Mouse (Mus musculus): ENCODE data around the gene Hist1h2bf. TPM values are rescaled to one million over a fixed set of nuclear protein-coding genes. Genes with fewer than 3 reads are reported as not detected.
"Not testable (repeated sequence)": the region's sequence is repeated elsewhere in the genome, so short reads cannot be mapped to it uniquely, and the experiment has no call there.

The Hist1h2bf gene
- polyA plus RNA-seq, 1 experiment from 2014 or later, result 2.0 TPM

- Histone ChIP-seq H3K4me3 (no peak overlapping the region), H3K27me3 (replicated peaks) (no peaks in the 10 kb centered on the region), H3K27ac (ENCODE audit: poor library complexity, severe bottlenecking) (no peak overlapping the region), H3K36me3 (no peaks in the 10 kb centered on the region), H3K4me2 (no peak overlapping the region), H3K9ac (no peak overlapping the region), H3K9me3 (replicated peaks) (no peaks in the 10 kb centered on the region), H3K4me1 (replicated peaks) (peaks cover 19% of the 10 kb centered on the region)
- ATAC-seq (ENCODE audit: insufficient number of reproducible peaks, low FRiP score), result no peak
- WGBS, result 84% methylated on average over 5 of the region's 5 CpGs
Measured at GRCm38 (mm10) chr13:23538249-23538648, 35.7 kb downstream of the Hist1h2bf start.

- Histone ChIP-seq H3K27ac (ENCODE audit: poor library complexity, severe bottlenecking) (no peak overlapping the region), H3K4me1 (replicated peaks) (peaks cover 25% of the 10 kb centered on the region), H3K4me2 (peak overlapping the region; percentile 36; the same call in 1 of the 2 replicates), H3K36me3 (no peaks in the 10 kb centered on the region), H3K9me3 (replicated peaks) (no peaks in the 10 kb centered on the region), H3K4me3 (no peak overlapping the region), H3K27me3 (replicated peaks) (no peaks in the 10 kb centered on the region), H3K9ac (no peak overlapping the region)
- WGBS, result 78% methylated on average over 3 of the region's 3 CpGs
- no peak for ATAC-seq (ENCODE audit: insufficient number of reproducible peaks, low FRiP score)
Measured at GRCm38 (mm10) chr13:23537006-23537710, 36.8 kb downstream of the Hist1h2bf start.

- Histone ChIP-seq H3K4me2 (peak overlapping the region; percentile 68), H3K4me1 (replicated peaks) (peaks cover 24% of the 10 kb centered on the region), H3K36me3 (no peaks in the 10 kb centered on the region), H3K9ac (peak overlapping the region; percentile 70), H3K27me3 (replicated peaks) (no peaks in the 10 kb centered on the region), H3K4me3 (peak overlapping the region; percentile 43), H3K27ac (ENCODE audit: poor library complexity, severe bottlenecking) (peak overlapping the region; percentile 51; the same call in 1 of the 2 replicates), H3K9me3 (replicated peaks) (no peaks in the 10 kb centered on the region)
- 25% methylated on average over 7 of the region's 7 CpGs for WGBS
- no peak for ATAC-seq (ENCODE audit: insufficient number of reproducible peaks, low FRiP score)
Measured at GRCm38 (mm10) chr13:23536076-23536822, 37.7 kb downstream of the Hist1h2bf start.

- Histone ChIP-seq H3K27ac (ENCODE audit: poor library complexity, severe bottlenecking) (peak within 1 kb of the TSS; percentile 86), H3K4me3 (peak within 1 kb of the TSS; percentile 63), H3K4me1 (replicated peaks) (peaks cover 24% of the 10 kb centered on the region), H3K4me2 (peak within 1 kb of the TSS; percentile 80), H3K9ac (peak within 1 kb of the TSS; percentile 76)
- H3K9me3 ChIP-seq (replicated peaks); H3K36me3 ChIP-seq; H3K27me3 ChIP-seq (replicated peaks): not testable (repeated sequence)
- WGBS, result under 1% methylated on average over 50 of the region's 62 CpGs
- ATAC-seq (ENCODE audit: insufficient number of reproducible peaks, low FRiP score), result peak; percentile 88
Measured at GRCm38 (mm10) chr13:23535137-23536075, 38.6 kb downstream of the Hist1h2bf start, which contains the start of gene Hist1h3g. Gene Hist1h3g (plus strand): TSS chr13:23535422.

GRCm38 (mm10) chr13:23534368-23535131 is 39.4 kb downstream of the Hist1h2bf start:
- no peaks in the 10 kb centered on the region for H3K9me3 ChIP-seq (replicated peaks)
- H3K27me3 ChIP-seq (replicated peaks), result no peaks in the 10 kb centered on the region
- no peak for ATAC-seq (ENCODE audit: insufficient number of reproducible peaks, low FRiP score)
- peak overlapping the region; percentile 80 for H3K4me2 ChIP-seq
- WGBS, result 2% methylated on average over 15 of the region's 15 CpGs
- H3K36me3 ChIP-seq, result no peaks in the 10 kb centered on the region
- peaks cover 24% of the 10 kb centered on the region for H3K4me1 ChIP-seq (replicated peaks)
- peak overlapping the region; percentile 63 for H3K4me3 ChIP-seq
- peak overlapping the region; percentile 74 for H3K9ac ChIP-seq
- peak overlapping the region; percentile 86 for H3K27ac ChIP-seq (ENCODE audit: poor library complexity, severe bottlenecking)

- peak within 1 kb of the TSS; percentile 63 for H3K4me3 ChIP-seq
- not testable (repeated sequence) for H3K9me3 ChIP-seq (replicated peaks); H3K36me3 ChIP-seq; H3K27me3 ChIP-seq (replicated peaks)
- under 1% methylated on average over 31 of the region's 53 CpGs for WGBS
- peak within 1 kb of the TSS; percentile 74 for H3K9ac ChIP-seq
- H3K4me1 ChIP-seq (replicated peaks), result peaks cover 29% of the 10 kb centered on the region
- H3K27ac ChIP-seq (ENCODE audit: poor library complexity, severe bottlenecking), result peak within 1 kb of the TSS; percentile 86
- peak within 1 kb of the TSS; percentile 80 for H3K4me2 ChIP-seq
- ATAC-seq (ENCODE audit: insufficient number of reproducible peaks, low FRiP score), result peak; percentile 30; the same call in 1 of the 2 replicates
Measured at GRCm38 (mm10) chr13:23533560-23534367, 40.2 kb downstream of the Hist1h2bf start, which contains the start of gene Hist1h2af. Gene Hist1h2af (plus strand): TSS chr13:23533906.

GRCm38 (mm10) chr13:23532262-23533075 is 41.5 kb downstream of the Hist1h2bf start:
- H3K4me2 ChIP-seq, result peak overlapping the region; percentile 80
- H3K27ac ChIP-seq (ENCODE audit: poor library complexity, severe bottlenecking), result peak overlapping the region; percentile 97
- H3K4me3 ChIP-seq, result peak overlapping the region; percentile 63
- H3K9ac ChIP-seq, result peak overlapping the region; percentile 54; the same call in 1 of the 2 replicates
- no peaks in the 10 kb centered on the region for H3K27me3 ChIP-seq (replicated peaks)
- ATAC-seq (ENCODE audit: insufficient number of reproducible peaks, low FRiP score), result no peak
- H3K36me3 ChIP-seq, result no peaks in the 10 kb centered on the region
- H3K4me1 ChIP-seq (replicated peaks), result peaks cover 34% of the 10 kb centered on the region
- H3K9me3 ChIP-seq (replicated peaks), result no peaks in the 10 kb centered on the region
- 25% methylated on average over 9 of the region's 9 CpGs for WGBS

GRCm38 (mm10) chr13:23530901-23531875 is 42.8 kb downstream of the Hist1h2bf start, which contains the start of gene Hist1h4h:
Gene Hist1h4h (plus strand): TSS chr13:23531050.
- Histone ChIP-seq H3K4me3 (peak within 1 kb of the TSS; percentile 63), H3K27ac (ENCODE audit: poor library complexity, severe bottlenecking) (peak within 1 kb of the TSS; percentile 97), H3K27me3 (replicated peaks) (no peaks in the 10 kb centered on the region), H3K4me1 (replicated peaks) (peaks cover 25% of the 10 kb centered on the region), H3K9me3 (replicated peaks) (no peaks in the 10 kb centered on the region), H3K9ac (peak within 1 kb of the TSS; percentile 85), H3K36me3 (no peaks in the 10 kb centered on the region), H3K4me2 (peak within 1 kb of the TSS; percentile 67)
- peak; percentile 83 for ATAC-seq (ENCODE audit: insufficient number of reproducible peaks, low FRiP score)
- WGBS, result under 1% methylated on average over 61 of the region's 70 CpGs

All from heart, embryonic 12.5 days (tissue).